Mouse (Mus musculus): ENCODE measurements around the gene Slc4a10. TPM values are rescaled to one million over a fixed set of nuclear protein-coding genes. Genes with fewer than 3 reads are reported as not detected.

Gene Slc4a10
- polyA plus RNA-seq, 1 experiment = not detected

GRCm38 (mm10) chr2:62373692-62374091 is 327.4 kb downstream of the Slc4a10 start:
- no peaks in the 10 kb centered on the region for H3K9me3 ChIP-seq (ENCODE audit: control insufficient read depth, low read length)
- TF ChIP-seq GATA1 (IDR thresholded peaks at IDR 0.05; ENCODE audit: low read length) (no peak), TAL1 (IDR thresholded peaks at IDR 0.05; ENCODE audit: low read length) (no peak)
- no peaks in the 10 kb centered on the region for H3K36me3 ChIP-seq (ENCODE audit: control insufficient read depth)
- H3K4me3 ChIP-seq (replicated peaks) = no peak overlapping the region
- H3K27me3 ChIP-seq (ENCODE audit: control insufficient read depth) = no peaks in the 10 kb centered on the region
- H3K4me1 ChIP-seq (ENCODE audit: control insufficient read depth) = no peaks in the 10 kb centered on the region

Other genes with a start within 250 kb of the Slc4a10 start
- gene Tbr1, start 243.5 kb upstream of the Slc4a10 start, polyA plus RNA-seq (2012) = 0.04 TPM in 1 of 2 replicates, not detected in the other